In the genomic region with DNA sequence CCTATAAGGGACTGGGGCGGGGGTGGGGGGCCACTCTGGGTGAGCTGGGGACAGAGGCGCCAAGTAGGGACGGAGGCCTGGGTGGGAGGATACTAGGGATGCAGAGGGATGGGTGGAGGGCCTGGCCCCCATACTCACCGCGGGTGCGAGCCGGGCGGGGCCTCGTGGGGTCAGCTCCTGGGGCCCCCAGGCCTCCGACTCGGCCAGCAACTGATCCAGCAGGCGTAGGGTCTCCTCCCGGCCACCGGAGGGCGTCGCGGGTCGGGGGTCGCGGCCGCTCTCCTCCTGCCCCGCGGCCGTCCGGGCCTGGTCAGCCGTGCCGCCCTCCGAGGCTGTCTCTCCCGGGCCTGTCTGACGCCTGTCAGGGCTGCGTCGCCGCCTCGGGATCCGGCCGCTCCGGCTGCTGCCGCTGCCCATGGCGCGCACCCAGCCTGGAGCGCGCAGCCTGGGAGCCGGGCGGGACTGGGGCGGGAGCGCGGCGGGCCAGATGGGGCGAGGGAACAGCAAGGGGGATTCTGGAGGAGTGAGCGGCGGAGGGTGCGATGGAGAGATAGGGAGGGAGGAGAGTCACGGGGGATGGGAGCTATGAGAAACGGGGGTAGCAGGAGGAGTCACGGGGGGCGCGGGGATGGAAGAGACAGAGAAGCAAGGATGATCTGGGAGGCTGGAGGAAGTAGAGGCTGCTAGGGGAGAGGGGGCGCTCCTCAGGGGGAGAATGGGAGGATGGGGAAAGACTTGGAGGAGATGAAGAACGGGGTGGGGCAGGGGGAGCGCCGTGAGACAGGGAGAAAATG, we compare ENCODE assay signal across 8 mouse cellular contexts. TPM values are rescaled to one million over a fixed set of nuclear protein-coding genes. Genes with fewer than 3 reads are reported as not detected.
DNase-seq lines count a peak whose midpoint lies in the region; ATAC-seq and TF ChIP-seq lines count a peak whose summit lies in the region.

No protein-coding gene starts in this region.

- no peaks in the 10 kb centered on the region for H3K36me3 ChIP-seq in heart, adult 2 months (ENCODE audit: control insufficient read depth, insufficient read depth, low read length)
- H3K36me3 ChIP-seq in kidney, postnatal 0 days (ENCODE audit: insufficient read depth, low read length), result no peaks in the 10 kb centered on the region
- H3K36me3 ChIP-seq in stomach, embryonic 16.5 days (ENCODE audit: control insufficient read depth, insufficient read depth, low read length), result no peaks in the 10 kb centered on the region

- peak overlapping the region; percentile 85 for H3K9ac ChIP-seq in heart, adult 2 months (ENCODE audit: low read depth, low read length)
- peak overlapping the region; percentile 82 for H3K9ac ChIP-seq in kidney, postnatal 0 days (ENCODE audit: low read depth, low read length)
- peak overlapping the region; percentile 78 for H3K9ac ChIP-seq in stomach, embryonic 16.5 days (ENCODE audit: low read length)

- H3K9me3 ChIP-seq in kidney, postnatal 0 days (replicated peaks; ENCODE audit: low read length), result no peaks in the 10 kb centered on the region
- H3K9me3 ChIP-seq in stomach, embryonic 16.5 days (replicated peaks; ENCODE audit: control insufficient read depth, low read length), result no peaks in the 10 kb centered on the region

- peak overlapping the region; percentile 88 for H3K27ac ChIP-seq in heart, adult 2 months
- H3K27ac ChIP-seq in kidney, postnatal 0 days, result peak overlapping the region; percentile 91
- H3K27ac ChIP-seq in stomach, embryonic 16.5 days (ENCODE audit: low read length), result no peak overlapping the region

- peak overlapping the region; percentile 92 for H3K4me2 ChIP-seq in kidney, postnatal 0 days (ENCODE audit: low read length)
- peak overlapping the region; percentile 84 for H3K4me2 ChIP-seq in stomach, embryonic 16.5 days (ENCODE audit: low read depth, low read length)

- TF ChIP-seq POLR2A in brain, embryonic 14.5 days (IDR thresholded peaks at IDR 0.05; ENCODE audit: borderline replicate concordance, extremely low read depth, insufficient read depth, insufficient read length, poor library complexity, severe bottlenecking), result 0 out of 2 replicates have a peak, but pooled peaks have one; percentile 11
- TF ChIP-seq POLR2A in heart, adult 2 months (IDR thresholded peaks at IDR 0.05; ENCODE audit: insufficient read depth, low read depth, low read length), result no peak

- TF ChIP-seq CTCF in brain, embryonic 14.5 days (IDR thresholded peaks at IDR 0.05; ENCODE audit: borderline replicate concordance, extremely low read depth, insufficient read depth, insufficient read length), result peak; percentile 27; the same call in 1 of the 2 replicates
- peak; percentile 49 for TF ChIP-seq CTCF in heart, adult 2 months (IDR thresholded peaks at IDR 0.05)
- 0 out of 2 replicates have a peak, but pooled peaks have one; percentile 40 for TF ChIP-seq CTCF in kidney, postnatal 0 days (IDR thresholded peaks at IDR 0.05; ENCODE audit: low read depth)

- no peaks in the 10 kb centered on the region for H3K27me3 ChIP-seq in heart, adult 2 months (ENCODE audit: control insufficient read depth, insufficient read depth, low read length)
- no peaks in the 10 kb centered on the region for H3K27me3 ChIP-seq in kidney, postnatal 0 days (ENCODE audit: insufficient read depth, low read length)
- H3K27me3 ChIP-seq in stomach, embryonic 16.5 days (ENCODE audit: control insufficient read depth, insufficient read depth, low read length), result peaks cover 8% of the 10 kb centered on the region

- no peak for TF ChIP-seq EP300 in heart, adult 2 months (IDR thresholded peaks at IDR 0.05; ENCODE audit: insufficient read depth, low read depth, low read length)

- no peaks in the 10 kb centered on the region for H3K79me2 ChIP-seq in heart, adult 2 months (replicated peaks; ENCODE audit: control insufficient read depth, insufficient read depth, low read length)

- peak; percentile 32 to 35 for DNase-seq in left cerebral cortex, postnatal 14 days (ENCODE audit: low spot score in 2 of 2)
- DNase-seq in left cerebral cortex, adult 8-10 months (ENCODE audit: low spot score in 2 of 2), result no peak
- DNase-seq in brain, embryonic 14.5 days (ENCODE audit: low read depth), result peak; percentile 64
- DNase-seq in heart, adult 2 months, result peak; percentile 50 to 71
- peak; percentile 45 for DNase-seq in kidney, postnatal 0 days (ENCODE audit: low spot score)
- DNase-seq in lung, postnatal 14 days, result peak; percentile 24
- no peak for DNase-seq in thymus, postnatal 10 days (ENCODE audit: low spot score in 2 of 2)

- peak overlapping the region; percentile 59 for H3K4me3 ChIP-seq in heart, adult 2 months
- H3K4me3 ChIP-seq in kidney, postnatal 0 days (replicated peaks; ENCODE audit: low read depth, low read length), result peak overlapping the region; percentile 61
- peak overlapping the region; percentile 50 for H3K4me3 ChIP-seq in stomach, embryonic 16.5 days (replicated peaks; ENCODE audit: low read length)

- intact Hi-C loops in left cerebral cortex, postnatal 14 days (cut with DNase I), result no loop called here
- intact Hi-C loops in heart, adult 2 months (cut with DNase I), result loop anchor here (2.0 kb wide), 2 partner anchors 16 to 28 kb away; no protein-coding TSS in a partner anchor

- WGBS in heart, adult 2 months, result 3% methylated on average over 56 of the region's 61 CpGs
- WGBS in kidney, postnatal 0 days, result under 1% methylated on average over 52 of the region's 61 CpGs
- WGBS in stomach, embryonic 16.5 days, result 1% methylated on average over 60 of the region's 61 CpGs

- peak; percentile 37 for ATAC-seq in kidney, postnatal 0 days (replicated peaks; ENCODE audit: low FRiP score, low read depth)
- peak; percentile 52; the same call in 1 of the 2 replicates for ATAC-seq in stomach, embryonic 16.5 days (ENCODE audit: insufficient read depth, low FRiP score)

- peaks cover 9% of the 10 kb centered on the region for H3K4me1 ChIP-seq in heart, adult 2 months (ENCODE audit: control insufficient read depth, insufficient read depth, low read length)
- H3K4me1 ChIP-seq in kidney, postnatal 0 days (replicated peaks; ENCODE audit: insufficient read depth, low read length), result peaks cover 20% of the 10 kb centered on the region
- H3K4me1 ChIP-seq in stomach, embryonic 16.5 days (ENCODE audit: control insufficient read depth, insufficient read depth, low read length), result peaks cover 22% of the 10 kb centered on the region

RNA-seq across cellular contexts. Expression of a gene that starts 0.9 kb away (rescaled TPM):
- 1 to 10 TPM; 9.9 to 10.0 TPM for total RNA-seq in left cerebral cortex, postnatal 14 days (2021)
- total RNA-seq in left cerebral cortex, adult 8-10 months (2022), result 10 to 100 TPM; 10.9 to 13.7 (median 12.5) TPM
- 1.5 and 2.2 TPM in 2 replicates for polyA plus RNA-seq in brain, embryonic 14.5 days (2012; rRNA removed)
- 1 to 10 TPM; 3.3 to 4.0 TPM for total RNA-seq in heart, adult 2 months (2021)
- polyA plus RNA-seq in heart, adult 2 months (2012; rRNA removed), result 5.6 and 7.4 TPM in 2 replicates
- polyA plus RNA-seq in kidney, postnatal 0 days (2015; fragmentation: Nextera tagmentation; extraction: Ambion mirVana), result 16.2 and 16.4 TPM in 2 replicates
- polyA plus RNA-seq in stomach, embryonic 16.5 days (2015; fragmentation: Nextera tagmentation; extraction: Ambion mirVana), result 1.8 and 1.9 TPM in 2 replicates

RNA-seq across cellular contexts. Expression of a gene that starts 27.4 kb away (rescaled TPM):
- 1 to 10 TPM; 4.9 to 5.2 TPM for total RNA-seq in left cerebral cortex, postnatal 14 days (2021)
- 1 to 10 TPM; 1.6 to 2.8 (median 2.6) TPM for total RNA-seq in left cerebral cortex, adult 8-10 months (2022)
- polyA plus RNA-seq in brain, embryonic 14.5 days (2012; rRNA removed), result 38.1 and 47.0 TPM in 2 replicates
- total RNA-seq in heart, adult 2 months (2021), result 1 to 10 TPM; 1.8 to 2.1 TPM
- polyA plus RNA-seq in heart, adult 2 months (2012; rRNA removed), result 0.82 and 1.7 TPM in 2 replicates
- 101 and 136 TPM in 2 replicates for polyA plus RNA-seq in kidney, postnatal 0 days (2015; fragmentation: Nextera tagmentation; extraction: Ambion mirVana)
- polyA plus RNA-seq in stomach, embryonic 16.5 days (2015; fragmentation: Nextera tagmentation; extraction: Ambion mirVana), result 139 and 145 TPM in 2 replicates

RNA-seq across cellular contexts. Expression of a gene that starts 29.6 kb away (rescaled TPM):
- total RNA-seq in left cerebral cortex, postnatal 14 days (2021), result 1 to 10 TPM; 5.3 to 6.7 TPM
- total RNA-seq in left cerebral cortex, adult 8-10 months (2022), result 1 to 10 TPM; 7.1 to 8.8 (median 8.1) TPM
- polyA plus RNA-seq in brain, embryonic 14.5 days (2012; rRNA removed), result 15.1 and 19.6 TPM in 2 replicates
- 10 to 100 TPM in 1 of 2 experiments, 1 to 10 TPM in 1; 7.8 to 13.5 TPM for total RNA-seq in heart, adult 2 months (2021)
- 8.8 and 15.1 TPM in 2 replicates for polyA plus RNA-seq in heart, adult 2 months (2012; rRNA removed)
- 15.4 and 17.2 TPM in 2 replicates for polyA plus RNA-seq in kidney, postnatal 0 days (2015; fragmentation: Nextera tagmentation; extraction: Ambion mirVana)
- polyA plus RNA-seq in stomach, embryonic 16.5 days (2015; fragmentation: Nextera tagmentation; extraction: Ambion mirVana), result 12.8 TPM in 2 replicates

Comparison
In these comparisons a context has a peak if more than half of its experiments do, and no peak if none do; other contexts are left out.
1. DNase-seq: peak in left cerebral cortex, postnatal 14 days (2 of 2), brain, embryonic 14.5 days (single experiment), heart, adult 2 months (2 of 2), kidney, postnatal 0 days (single experiment) and lung, postnatal 14 days (single experiment); none in left cerebral cortex, adult 8-10 months (0 of 2) and thymus, postnatal 10 days (0 of 2).
2. RNA of a gene that starts 27.4 kb away (polyA plus RNA-seq): 139 to 145 TPM in stomach, embryonic 16.5 days, 101 to 136 TPM in kidney, postnatal 0 days and 38.1 to 47.0 TPM in brain, embryonic 14.5 days; 0.82 to 1.7 TPM in heart, adult 2 months; every median in the first group is over 10 times any median in the second.
3. Peak in every context shown above with its lines, with median percentiles within 50 percentile points of each other: CTCF ChIP-seq, H3K4me3 ChIP-seq and H3K9ac ChIP-seq.